Mouse (Mus musculus) hematopoietic multipotent progenitor cell, adult 10-12 weeks (in vitro differentiated cells): ENCODE measurements around the gene Furin. TPM values are rescaled to one million over a fixed set of nuclear protein-coding genes. Genes with fewer than 3 reads are reported as not detected.

Source experiments
- polyA plus RNA-seq: library from polyadenylated mRNA; stranded (reverse); fragments of >175 nt; gene quantifications from 2 replicates; pipeline ENCODE4 v1.2.3, GENCODE M21; 2012; ENCODE audit warnings: low replicate concordance

Furin gene
- 77.1 and 176 TPM in 2 replicates for polyA plus RNA-seq

DNA sequence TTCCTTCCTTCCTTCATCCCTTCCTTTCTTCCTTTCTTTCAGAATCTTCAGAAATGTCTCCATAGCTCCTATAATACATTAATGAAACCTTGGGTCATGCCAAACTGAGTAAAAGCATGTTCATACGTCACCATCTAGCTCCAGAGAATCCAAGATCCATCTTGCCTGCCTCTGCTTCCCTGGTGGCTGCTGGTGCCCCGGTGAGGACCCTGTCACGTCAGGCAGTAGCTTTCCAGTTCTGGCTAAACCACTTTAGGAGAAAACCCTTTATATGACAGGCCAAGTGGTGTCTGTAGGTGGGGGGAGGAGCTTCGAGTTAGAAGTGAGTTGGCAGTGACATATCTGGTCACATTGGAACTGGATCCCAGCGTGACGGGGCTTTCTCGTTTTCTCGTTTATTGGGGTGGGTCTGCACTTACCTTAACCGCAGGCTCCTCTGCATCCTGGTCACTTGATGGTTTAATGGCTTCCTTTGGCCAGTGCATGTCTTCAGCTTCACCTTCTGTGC, at the start of gene Furin:
Furin (minus strand) TSS at position 249 of the 508 bp plus-strand sequence.

DNA sequence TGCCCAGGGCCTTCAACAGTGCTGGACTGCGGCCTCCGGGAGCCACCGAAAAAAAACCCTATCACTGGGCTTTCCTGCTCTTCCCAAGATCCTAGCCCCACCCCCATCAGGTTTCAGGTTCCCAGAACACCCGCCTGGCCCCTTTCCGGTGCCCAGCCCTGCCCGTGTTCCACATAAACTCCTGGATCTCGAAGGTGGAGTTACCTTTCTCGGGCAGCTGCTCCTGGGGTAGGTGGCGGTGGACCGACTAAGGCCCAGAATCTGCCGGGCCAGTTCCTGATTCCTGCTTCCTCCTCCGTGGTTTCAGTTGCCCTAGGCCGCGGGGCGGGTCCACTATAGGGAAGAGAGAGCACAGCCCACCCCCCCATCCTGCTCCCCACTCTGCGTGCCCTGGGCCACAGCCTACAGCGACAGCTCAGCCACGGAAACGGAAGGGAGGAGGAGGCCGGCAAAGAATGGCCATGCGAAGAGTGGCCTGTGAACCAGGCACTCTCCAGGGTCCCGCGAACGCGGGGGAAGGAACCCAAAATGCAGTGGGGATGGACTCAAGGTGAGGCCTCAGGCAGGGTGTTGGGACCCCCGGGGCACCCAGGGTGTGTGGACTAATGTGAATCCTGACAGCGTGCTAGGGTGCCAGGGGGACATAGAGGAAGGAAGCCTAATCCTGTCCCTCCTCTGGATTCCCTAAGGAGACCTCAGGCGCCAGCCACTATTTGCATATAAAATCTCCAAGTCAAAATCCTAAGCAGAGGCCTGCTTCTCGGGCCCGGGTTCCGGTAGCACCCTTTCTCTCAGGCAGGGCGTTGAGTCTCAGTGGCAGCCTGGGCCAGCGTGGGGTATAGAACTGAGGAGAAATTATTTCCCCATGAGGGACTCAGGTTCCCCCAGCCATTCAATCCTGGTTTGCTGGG, 17.3 kb downstream of the Furin start, which contains the start of gene Fes:
Fes (minus strand) TSS at position 314 of the 911 bp plus-strand sequence.

DNA sequence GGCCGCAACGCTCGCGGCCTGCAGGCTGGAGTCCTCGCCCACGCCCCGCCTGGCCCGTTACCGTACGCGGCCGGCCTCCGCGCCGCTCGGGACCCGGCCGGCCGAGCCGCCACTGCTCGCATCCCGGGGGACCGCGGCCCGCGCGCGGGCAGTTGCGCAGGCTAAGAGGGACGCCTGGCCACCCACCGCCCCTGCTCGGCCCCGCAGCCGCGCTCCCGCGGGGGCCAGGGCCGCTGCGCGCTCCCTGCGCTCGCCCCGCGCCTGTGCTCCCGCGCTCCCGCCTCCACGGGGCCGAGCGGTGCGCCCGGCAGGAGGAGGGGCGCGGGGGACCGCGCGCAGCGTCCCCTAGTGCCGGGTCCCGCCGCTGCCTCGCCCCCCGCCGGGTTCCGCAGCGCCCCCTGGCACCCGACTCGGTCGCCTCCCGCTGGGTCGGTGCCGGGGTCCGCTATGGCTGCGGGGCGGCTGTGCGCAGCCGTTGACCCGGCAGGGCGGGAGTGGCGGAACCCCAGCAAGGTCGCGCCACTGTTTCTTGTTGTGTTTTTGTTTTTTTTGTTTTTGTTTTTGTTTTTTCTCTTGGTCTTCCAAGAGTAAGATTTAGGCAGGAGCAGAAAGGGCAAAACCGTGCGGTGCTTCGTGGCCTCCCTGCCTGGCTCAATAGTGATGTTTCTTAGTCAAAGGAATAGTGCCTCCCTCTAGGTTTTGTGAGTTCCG, 34.0 kb downstream of the Furin start, which contains the start of gene Man2a2:
Man2a2 (minus strand) TSS at position 335 of the 711 bp plus-strand sequence.

DNA sequence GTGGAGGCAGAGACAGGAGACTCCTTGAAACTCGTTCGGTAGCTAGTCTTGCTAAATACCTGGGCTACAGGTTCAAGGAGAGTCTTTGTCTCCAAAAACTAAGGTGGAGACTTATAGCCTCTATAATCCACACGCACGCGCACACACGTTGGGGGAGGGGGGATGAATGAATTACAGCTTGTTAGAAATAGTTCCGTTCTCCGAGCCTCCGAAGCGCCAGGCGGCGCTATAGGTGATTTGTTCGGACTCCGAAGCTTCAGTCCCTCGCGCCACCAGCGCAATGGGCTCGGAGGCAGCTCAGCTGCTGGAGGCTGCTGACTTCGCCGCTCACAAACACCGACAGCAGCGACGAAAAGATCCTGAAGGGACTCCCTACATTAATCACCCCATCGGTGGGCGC, 62.4 kb downstream of the Furin start, which contains the start of gene Hddc3:
Hddc3 (plus strand) TSS at position 247 of the 400 bp plus-strand sequence.

DNA sequence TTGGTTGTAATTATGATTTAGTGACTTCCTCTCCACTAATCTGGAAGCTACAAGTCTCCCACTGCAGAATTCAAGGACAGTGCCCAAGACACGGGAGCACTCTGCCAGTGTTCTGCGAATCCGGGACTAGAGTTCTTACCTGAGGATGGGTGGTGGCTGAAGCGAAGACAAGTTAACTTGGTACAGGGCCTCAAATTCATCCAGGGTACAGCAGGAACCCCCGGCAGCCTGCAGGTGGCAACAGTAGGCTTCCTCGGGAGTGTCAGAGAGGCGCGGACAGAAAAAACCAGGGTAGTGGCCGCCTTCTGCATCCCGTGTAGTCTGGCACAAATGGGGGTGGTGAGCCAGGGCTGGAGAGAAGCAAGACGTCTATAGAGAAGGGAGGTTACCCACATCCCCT, 64.4 kb downstream of the Furin start, which contains the start of gene Unc45a:
Unc45a (minus strand) TSS at position 213 of the 400 bp plus-strand sequence.

Other genes starting within 250 kb of the Furin start
- 37.1 and 63.3 TPM in 2 replicates for gene Sema4b, start 218.6 kb downstream of the Furin start, polyA plus RNA-seq
- 47.8 and 50.0 TPM in 2 replicates for gene Cib1, start 172.6 kb downstream of the Furin start, polyA plus RNA-seq
- gene Gdpgp1, start 172.6 kb downstream of the Furin start, polyA plus RNA-seq, result 5.4 and 5.7 TPM in 2 replicates
- 0.36 and 0.59 TPM in 2 replicates for gene Ttll13, start 159.1 kb downstream of the Furin start, polyA plus RNA-seq
- 34.1 and 46.5 TPM in 2 replicates for gene Ngrn, start 144.2 kb downstream of the Furin start, polyA plus RNA-seq
- 4.3 and 5.5 TPM in 2 replicates for gene Vps33b, start 135.8 kb downstream of the Furin start, polyA plus RNA-seq
- 3.1 and 6.8 TPM in 2 replicates for gene Prc1, start 111.0 kb downstream of the Furin start, polyA plus RNA-seq
- gene Rccd1, start 81.0 kb downstream of the Furin start, polyA plus RNA-seq, result 8.7 and 20.1 TPM in 2 replicates
- gene Unc45a, start 64.4 kb downstream of the Furin start, polyA plus RNA-seq, result 81.4 and 176 TPM in 2 replicates
- 3.7 and 20.8 TPM in 2 replicates for gene Hddc3, start 62.3 kb downstream of the Furin start, polyA plus RNA-seq
- gene Man2a2, start 34.1 kb downstream of the Furin start, polyA plus RNA-seq, result 81.8 and 121 TPM in 2 replicates
- gene Fes, start 17.5 kb downstream of the Furin start, polyA plus RNA-seq, result 128 and 133 TPM in 2 replicates
- gene Blm, start 129.7 kb upstream of the Furin start, polyA plus RNA-seq, result 4.4 and 19.5 TPM in 2 replicates